ENCODE assay signal across 29 mouse cellular contexts in genomic region chr1:57833145-57833544, GRCm38 (mm10). TPM values are rescaled to one million over a fixed set of nuclear protein-coding genes. Genes with fewer than 3 reads are reported as not detected.
DNase-seq lines count a peak whose midpoint lies in the region; ATAC-seq and TF ChIP-seq lines count a peak whose summit lies in the region.
"Had no signal": no experiment of that assay in that cellular context is flagged by ENCODE, and none has a peak within 500 bp of the region (broad histone marks: within the 10 kb centered on the region; RNA-seq: fewer than 3 reads in every experiment).

No protein-coding gene starts in this region.

- H3K9ac ChIP-seq in heart, adult 2 months (ENCODE audit: low read depth, low read length): no peak overlapping the region
- no peak overlapping the region for H3K9ac ChIP-seq in liver, embryonic 15.5 days
- no peak overlapping the region for H3K9ac ChIP-seq in liver, postnatal 0 days (replicated peaks)
- no peak overlapping the region for H3K9ac ChIP-seq in intestine, embryonic 15.5 days
- H3K9ac ChIP-seq in intestine, postnatal 0 days (ENCODE audit: low read depth, low read length): no peak overlapping the region
- H3K9ac ChIP-seq: embryonic facial prominence, embryonic 13.5 days; heart, embryonic 15.5 days had no signal

- no peaks in the 10 kb centered on the region for H3K36me3 ChIP-seq in heart, embryonic 10.5 days
- no peaks in the 10 kb centered on the region for H3K36me3 ChIP-seq in heart, adult 2 months (ENCODE audit: control insufficient read depth, insufficient read depth, low read length)
- 0 out of 2 replicates have a peak, but pooled peaks cover 3% of the 10 kb centered on the region for H3K36me3 ChIP-seq in liver, embryonic 15.5 days (replicated peaks)
- H3K36me3 ChIP-seq in liver, postnatal 0 days (replicated peaks; ENCODE audit: insufficient read depth, low read length): no peaks in the 10 kb centered on the region
- no peaks in the 10 kb centered on the region for H3K36me3 ChIP-seq in intestine, embryonic 15.5 days
- no peaks in the 10 kb centered on the region for H3K36me3 ChIP-seq in intestine, postnatal 0 days (ENCODE audit: control insufficient read depth, insufficient read depth)
- H3K36me3 ChIP-seq: heart, embryonic 15.5 days had no signal

- WGBS in heart, embryonic 10.5 days: 28% methylated on average over 2 of the region's 2 CpGs
- 72% methylated on average over 2 of the region's 2 CpGs for WGBS in heart, adult 2 months
- WGBS in liver, embryonic 15.5 days (ENCODE audit: insufficient replicate concordance): 54% methylated on average over 2 of the region's 2 CpGs
- WGBS in liver, postnatal 0 days (ENCODE audit: insufficient replicate concordance): 42% methylated on average over 2 of the region's 2 CpGs
- 52% methylated on average over 2 of the region's 2 CpGs for WGBS in intestine, embryonic 15.5 days
- 49% methylated on average over 2 of the region's 2 CpGs for WGBS in intestine, postnatal 0 days

- 0 out of 2 replicates have a peak overlapping the region, but pooled peaks have one; percentile 22 for H3K27ac ChIP-seq in heart, embryonic 10.5 days
- no peak overlapping the region for H3K27ac ChIP-seq in heart, adult 2 months
- no peak overlapping the region for H3K27ac ChIP-seq in liver, embryonic 15.5 days (replicated peaks)
- no peak overlapping the region for H3K27ac ChIP-seq in liver, postnatal 0 days (ENCODE audit: low read depth)
- H3K27ac ChIP-seq in intestine, embryonic 15.5 days: no peak overlapping the region
- H3K27ac ChIP-seq in intestine, postnatal 0 days (ENCODE audit: low read depth, low read length): no peak overlapping the region
- H3K27ac ChIP-seq: embryonic facial prominence, embryonic 13.5 days; heart, embryonic 15.5 days; kidney, postnatal 0 days; macrophage had no signal

- no peaks in the 10 kb centered on the region for H3K9me3 ChIP-seq in heart, embryonic 10.5 days
- H3K9me3 ChIP-seq in liver, embryonic 15.5 days (replicated peaks): no peaks in the 10 kb centered on the region
- H3K9me3 ChIP-seq in liver, postnatal 0 days (ENCODE audit: low read length): no peaks in the 10 kb centered on the region
- no peaks in the 10 kb centered on the region for H3K9me3 ChIP-seq in intestine, embryonic 15.5 days
- H3K9me3 ChIP-seq in intestine, postnatal 0 days (ENCODE audit: control insufficient read depth): no peaks in the 10 kb centered on the region
- H3K9me3 ChIP-seq: embryonic facial prominence, embryonic 13.5 days had no signal

- DNase-seq in heart, embryonic 10.5 days (ENCODE audit: low spot score): no peak
- no peak for DNase-seq in heart, adult 2 months
- DNase-seq in liver, postnatal 0 days: no peak
- DNase-seq in c-Kit-positive CD71-positive TER-119-positive erythroid progenitor cells, embryonic 14.5 days (ENCODE audit: low spot score): no peak
- no peak for DNase-seq in gastrocnemius, postnatal 25 days
- DNase-seq: adrenal gland, postnatal 25 days; cerebellum, adult 18-20 months; cerebellum, postnatal 10 days; gastrocnemius, postnatal 36 days; kidney, adult 8-10 months; layer of hippocampus, postnatal 36 days; left cerebral cortex, postnatal 4 days; lung, adult 2 months; lung, postnatal 10 days; right cerebral cortex, postnatal 25 days; spleen, adult 18-20 months; thymus, postnatal 4 days had no signal

- no peaks in the 10 kb centered on the region for H3K79me2 ChIP-seq in heart, adult 2 months (replicated peaks; ENCODE audit: control insufficient read depth, insufficient read depth, low read length)

- ATAC-seq in liver, embryonic 15.5 days (ENCODE audit: insufficient read depth): 0 out of 2 replicates have a peak, but pooled peaks have one; percentile 34
- ATAC-seq in liver, postnatal 0 days: no peak
- ATAC-seq in intestine, embryonic 15.5 days: peak; percentile 66; the same call in 1 of the 2 replicates
- ATAC-seq in intestine, postnatal 0 days: peak; percentile 53; the same call in 1 of the 2 replicates
- ATAC-seq: CD4-positive, CD25-positive, alpha-beta regulatory T cell, adult 4 months; inflammation-experienced regulatory T-cells, adult 6 months had no signal

- no peak for TF ChIP-seq EP300 in heart, adult 2 months (IDR thresholded peaks at IDR 0.05; ENCODE audit: insufficient read depth, low read depth, low read length)
- no peak for TF ChIP-seq EP300 in liver, postnatal 0 days (IDR thresholded peaks at IDR 0.05; ENCODE audit: low read depth)

- intact Hi-C loops in heart, adult 2 months (cut with DNase I): no loop called here

- TF ChIP-seq POLR2A in heart, adult 2 months (IDR thresholded peaks at IDR 0.05; ENCODE audit: insufficient read depth, low read depth, low read length): no peak

- H3K27me3 ChIP-seq in heart, embryonic 10.5 days (ENCODE audit: insufficient read depth, poor library complexity, severe bottlenecking): no peaks in the 10 kb centered on the region
- no peaks in the 10 kb centered on the region for H3K27me3 ChIP-seq in heart, adult 2 months (ENCODE audit: control insufficient read depth, insufficient read depth, low read length)
- no peaks in the 10 kb centered on the region for H3K27me3 ChIP-seq in liver, embryonic 15.5 days
- H3K27me3 ChIP-seq in liver, postnatal 0 days (ENCODE audit: insufficient read depth, low read length): no peaks in the 10 kb centered on the region
- no peaks in the 10 kb centered on the region for H3K27me3 ChIP-seq in intestine, embryonic 15.5 days (replicated peaks)
- H3K27me3 ChIP-seq in intestine, postnatal 0 days (replicated peaks; ENCODE audit: control insufficient read depth, insufficient read depth, low read length): no peaks in the 10 kb centered on the region
- H3K27me3 ChIP-seq: embryonic facial prominence, embryonic 13.5 days; heart, embryonic 15.5 days had no signal

- H3K4me2 ChIP-seq in liver, embryonic 15.5 days: no peak overlapping the region
- H3K4me2 ChIP-seq in liver, postnatal 0 days (ENCODE audit: low read depth, low read length): no peak overlapping the region
- no peak overlapping the region for H3K4me2 ChIP-seq in intestine, embryonic 15.5 days (replicated peaks)
- H3K4me2 ChIP-seq in intestine, postnatal 0 days (replicated peaks; ENCODE audit: low read depth): no peak overlapping the region
- H3K4me2 ChIP-seq: embryonic facial prominence, embryonic 13.5 days; heart, embryonic 15.5 days had no signal

- H3K4me1 ChIP-seq in heart, embryonic 10.5 days: peaks cover 12% of the 10 kb centered on the region
- no peaks in the 10 kb centered on the region for H3K4me1 ChIP-seq in heart, adult 2 months (ENCODE audit: control insufficient read depth, insufficient read depth, low read length)
- H3K4me1 ChIP-seq in liver, embryonic 15.5 days (replicated peaks): no peaks in the 10 kb centered on the region
- H3K4me1 ChIP-seq in liver, postnatal 0 days (ENCODE audit: insufficient read depth): no peaks in the 10 kb centered on the region
- H3K4me1 ChIP-seq in intestine, embryonic 15.5 days (replicated peaks): no peaks in the 10 kb centered on the region
- no peaks in the 10 kb centered on the region for H3K4me1 ChIP-seq in intestine, postnatal 0 days (replicated peaks; ENCODE audit: control insufficient read depth, insufficient read depth, low read length)

- no peak overlapping the region for H3K4me3 ChIP-seq in heart, embryonic 10.5 days
- H3K4me3 ChIP-seq in heart, adult 2 months: no peak overlapping the region
- no peak overlapping the region for H3K4me3 ChIP-seq in liver, embryonic 15.5 days (replicated peaks)
- no peak overlapping the region for H3K4me3 ChIP-seq in liver, postnatal 0 days (ENCODE audit: low read depth, low read length)
- no peak overlapping the region for H3K4me3 ChIP-seq in intestine, embryonic 15.5 days (replicated peaks)
- H3K4me3 ChIP-seq in intestine, postnatal 0 days (ENCODE audit: low read depth, low read length): no peak overlapping the region
- H3K4me3 ChIP-seq: embryonic facial prominence, embryonic 13.5 days; heart, embryonic 15.5 days had no signal

- TF ChIP-seq CTCF in heart, adult 2 months (IDR thresholded peaks at IDR 0.05): no peak
- no peak for TF ChIP-seq CTCF in liver, postnatal 0 days (IDR thresholded peaks at IDR 0.05; ENCODE audit: low read depth)
- no peak for TF ChIP-seq CTCF in intestine, postnatal 0 days (IDR thresholded peaks at IDR 0.05; ENCODE audit: low read depth)

RNA-seq across cellular contexts. Expression of gene Spats2l, which starts 59.2 kb away (rescaled TPM):
- polyA plus RNA-seq in heart, embryonic 10.5 days (2016; fragmentation: Nextera tagmentation; extraction: Ambion mirVana): 31.3 and 34.3 TPM in 2 replicates
- total RNA-seq in heart, adult 2 months (2021): 1 to 10 TPM; 6.1 to 7.2 TPM
- polyA plus RNA-seq in heart, adult 2 months (2012; rRNA removed): 5.1 and 6.7 TPM in 2 replicates
- 8.7 and 9.2 TPM in 2 replicates for polyA plus RNA-seq in liver, embryonic 15.5 days (2015; fragmentation: Nextera tagmentation; extraction: Ambion mirVana)
- polyA plus RNA-seq in liver, postnatal 0 days (2015; fragmentation: Nextera tagmentation; extraction: Ambion mirVana): 9.9 and 10.2 TPM in 2 replicates
- polyA plus RNA-seq in intestine, embryonic 15.5 days (2015; fragmentation: Nextera tagmentation; extraction: Ambion mirVana): 61.4 and 70.9 TPM in 2 replicates
- 42.5 and 48.9 TPM in 2 replicates for polyA plus RNA-seq in intestine, postnatal 0 days (2015; fragmentation: Nextera tagmentation; extraction: Ambion mirVana)
- total RNA-seq in gastrocnemius, postnatal 25 days (2021): 1 to 10 TPM; 4.9 to 5.8 TPM
- total RNA-seq: common myeloid progenitor, adult 5-6 weeks; megakaryocyte-erythroid progenitor cell, adult 5-6 weeks; monocyte, adult 5-6 weeks had no signal
- polyA plus RNA-seq: macrophage had no signal
